Mouse (Mus musculus) E14TG2a.4 (cell line): ENCODE data around the gene Spns3.

ENCODE experiments used
- H3K27me3 ChIP-seq: 2 replicates; pipeline ENCODE4 v1.6.1; 2014; ENCODE audit warnings: low read length, control low read depth; ENCODE audit not compliant: insufficient read depth
- H3K36me3 ChIP-seq: 2 replicates; pipeline ENCODE4 v1.6.1; 2014; ENCODE audit warnings: low read length, control low read depth; ENCODE audit not compliant: insufficient read depth
- H3K4me1 ChIP-seq: replicated peaks from 2 replicates; pipeline ENCODE4 v1.6.1; 2014; ENCODE audit warnings: low read depth, low read length, control low read depth
- H3K4me3 ChIP-seq: replicated peaks from 2 replicates; pipeline ENCODE4 v1.5.1; 2014; ENCODE audit warnings: mild to moderate bottlenecking, low read length
- H3K9me3 ChIP-seq: 2 replicates; pipeline ENCODE4 v1.6.1; 2014; ENCODE audit warnings: low read length, control low read depth
- CTCF ChIP-seq: conservative IDR thresholded peaks from 2 replicates; pipeline ENCODE4 v1.5.1; 2014; ENCODE audit warnings: low read length
- NANOG ChIP-seq: IDR thresholded peaks from 2 replicates; pipeline ENCODE4 v1.6.1; 2014; ENCODE audit warnings: borderline replicate concordance, low read length, mixed read lengths
- POU5F1 ChIP-seq: IDR thresholded peaks from 2 replicates; pipeline ENCODE4 v1.6.1; 2014; ENCODE audit warnings: low read length, borderline replicate concordance

Gene Spns3

GRCm38 (mm10) chr11:72514967-72515366 lies 35.3 kb downstream of the Spns3 start:
- H3K9me3 ChIP-seq, result no peaks in the 10 kb centered on the region
- no peak overlapping the region for H3K4me3 ChIP-seq
- no peaks in the 10 kb centered on the region for H3K36me3 ChIP-seq
- TF ChIP-seq CTCF, result no peak
- no peak for TF ChIP-seq NANOG
- TF ChIP-seq POU5F1, result no peak
- H3K4me1 ChIP-seq, result 0 out of 2 replicates have a peak, but pooled peaks cover 4% of the 10 kb centered on the region
- H3K27me3 ChIP-seq, result peaks cover 3% of the 10 kb centered on the region; the same call in 1 of the 2 replicates

- no peak for TF ChIP-seq NANOG
- no peak for TF ChIP-seq CTCF
- no peak for TF ChIP-seq POU5F1
- peaks cover 11% of the 10 kb centered on the region; the same call in 1 of the 2 replicates for H3K27me3 ChIP-seq
- H3K9me3 ChIP-seq, result no peaks in the 10 kb centered on the region
- no peaks in the 10 kb centered on the region for H3K36me3 ChIP-seq
- H3K4me1 ChIP-seq, result peaks cover 1% of the 10 kb centered on the region
- H3K4me3 ChIP-seq, result no peak overlapping the region
Measured at GRCm38 (mm10) chr11:72508651-72509050, 41.7 kb downstream of the Spns3 start.

- Histone ChIP-seq H3K4me3 (no peak overlapping the region), H3K36me3 (no peaks in the 10 kb centered on the region), H3K9me3 (no peaks in the 10 kb centered on the region), H3K27me3 (peaks cover 17% of the 10 kb centered on the region; the same call in 1 of the 2 replicates), H3K4me1 (peaks cover 10% of the 10 kb centered on the region)
- TF ChIP-seq POU5F1 (no peak), NANOG (no peak), CTCF (no peak)
Measured at GRCm38 (mm10) chr11:72507651-72508050, 42.7 kb downstream of the Spns3 start.

GRCm38 (mm10) chr11:72504016-72504797 lies 46.1 kb downstream of the Spns3 start:
- Histone ChIP-seq H3K4me1 (peaks cover 18% of the 10 kb centered on the region), H3K9me3 (no peaks in the 10 kb centered on the region), H3K4me3 (no peak overlapping the region), H3K27me3 (0 out of 2 replicates have a peak, but pooled peaks cover 19% of the 10 kb centered on the region), H3K36me3 (no peaks in the 10 kb centered on the region)
- TF ChIP-seq CTCF (no peak), POU5F1 (no peak), NANOG (no peak)

GRCm38 (mm10) chr11:72503501-72503921 lies 46.8 kb downstream of the Spns3 start:
- H3K9me3 ChIP-seq, result no peaks in the 10 kb centered on the region
- no peaks in the 10 kb centered on the region for H3K36me3 ChIP-seq
- TF ChIP-seq NANOG (no peak), POU5F1 (no peak), CTCF (no peak)
- H3K27me3 ChIP-seq, result 0 out of 2 replicates have a peak, but pooled peaks cover 17% of the 10 kb centered on the region
- H3K4me3 ChIP-seq, result no peak overlapping the region
- H3K4me1 ChIP-seq, result peaks cover 18% of the 10 kb centered on the region

- no peak for TF ChIP-seq POU5F1
- no peak for TF ChIP-seq CTCF
- TF ChIP-seq NANOG, result no peak
- 0 out of 2 replicates have a peak, but pooled peaks cover 17% of the 10 kb centered on the region for H3K27me3 ChIP-seq
- H3K9me3 ChIP-seq, result no peaks in the 10 kb centered on the region
- no peaks in the 10 kb centered on the region for H3K36me3 ChIP-seq
- peaks cover 26% of the 10 kb centered on the region for H3K4me1 ChIP-seq
- H3K4me3 ChIP-seq, result no peak overlapping the region
Measured at GRCm38 (mm10) chr11:72502236-72502635, 48.1 kb downstream of the Spns3 start.

GRCm38 (mm10) chr11:72501426-72502002 lies 48.8 kb downstream of the Spns3 start:
- TF ChIP-seq POU5F1 (no peak), NANOG (no peak), CTCF (no peak)
- Histone ChIP-seq H3K27me3 (peaks cover 17% of the 10 kb centered on the region; the same call in 1 of the 2 replicates), H3K4me1 (peaks cover 31% of the 10 kb centered on the region), H3K9me3 (no peaks in the 10 kb centered on the region), H3K36me3 (no peaks in the 10 kb centered on the region), H3K4me3 (no peak overlapping the region)

- Histone ChIP-seq H3K36me3 (no peaks in the 10 kb centered on the region), H3K4me3 (no peak overlapping the region), H3K4me1 (peaks cover 31% of the 10 kb centered on the region), H3K9me3 (no peaks in the 10 kb centered on the region), H3K27me3 (peaks cover 17% of the 10 kb centered on the region; the same call in 1 of the 2 replicates)
- TF ChIP-seq CTCF (no peak), POU5F1 (no peak), NANOG (no peak)
Measured at GRCm38 (mm10) chr11:72500139-72500538, 50.2 kb downstream of the Spns3 start.
